11 mouse cellular contexts compared by ENCODE assay signal in genomic region chr11:68144235-68145065, GRCm38 (mm10).
DNase-seq lines count a peak whose midpoint lies in the region; ATAC-seq and TF ChIP-seq lines count a peak whose summit lies in the region.
"Had no signal": no experiment of that assay in that cellular context is flagged by ENCODE, and none has a peak within 500 bp of the region (broad histone marks: within the 10 kb centered on the region; RNA-seq: fewer than 3 reads in every experiment).

No protein-coding gene starts in this region.

- H3K36me3 ChIP-seq in heart, embryonic 10.5 days = no peaks in the 10 kb centered on the region
- H3K36me3 ChIP-seq in forebrain, embryonic 10.5 days (replicated peaks) = no peaks in the 10 kb centered on the region
- H3K36me3 ChIP-seq in hindbrain, embryonic 16.5 days (ENCODE audit: control insufficient read depth, insufficient read depth, low read length) = no peaks in the 10 kb centered on the region
- H3K36me3 ChIP-seq in neural tube, embryonic 13.5 days = no peaks in the 10 kb centered on the region
- H3K36me3 ChIP-seq: embryonic facial prominence, embryonic 15.5 days had no signal

- H3K4me3 ChIP-seq in heart, embryonic 10.5 days = no peak overlapping the region
- H3K4me3 ChIP-seq in forebrain, embryonic 10.5 days = peak overlapping the region; percentile 32
- H3K4me3 ChIP-seq in hindbrain, embryonic 16.5 days (ENCODE audit: low read length) = no peak overlapping the region
- no peak overlapping the region for H3K4me3 ChIP-seq in neural tube, embryonic 13.5 days
- no peak overlapping the region for H3K4me3 ChIP-seq in cerebellum, adult 2 months (replicated peaks; ENCODE audit: insufficient read depth, low read depth, low read length)
- H3K4me3 ChIP-seq: embryonic facial prominence, embryonic 15.5 days had no signal

- no peak for DNase-seq in heart, embryonic 10.5 days (ENCODE audit: low spot score)
- DNase-seq in heart, adult 11 months = no peak
- no peak for DNase-seq in forebrain, embryonic 10.5 days (ENCODE audit: extremely low spot score, low spot score)
- DNase-seq in cerebellum, adult 2 months = no peak
- DNase-seq in thymus, postnatal 4 days = no peak
- DNase-seq in gastrocnemius, postnatal 4 days (ENCODE audit: low spot score in 2 of 2) = no peak
- DNase-seq: heart, postnatal 36 days; kidney, postnatal 36 days had no signal

- no peak for TF ChIP-seq CTCF in cerebellum, adult 2 months (IDR thresholded peaks at IDR 0.05; ENCODE audit: borderline replicate concordance, insufficient read depth, low read depth, low read length)

- no peak overlapping the region for H3K9ac ChIP-seq in hindbrain, embryonic 16.5 days (ENCODE audit: low read depth, low read length)
- H3K9ac ChIP-seq in neural tube, embryonic 13.5 days = peak overlapping the region; percentile 27
- H3K9ac ChIP-seq: embryonic facial prominence, embryonic 15.5 days had no signal

- H3K27me3 ChIP-seq in heart, embryonic 10.5 days (ENCODE audit: insufficient read depth, poor library complexity, severe bottlenecking) = 0 out of 2 replicates have a peak, but pooled peaks cover 10% of the 10 kb centered on the region
- H3K27me3 ChIP-seq in forebrain, embryonic 10.5 days (ENCODE audit: poor library complexity, severe bottlenecking) = peaks cover 81% of the 10 kb centered on the region
- H3K27me3 ChIP-seq in hindbrain, embryonic 16.5 days (replicated peaks; ENCODE audit: control insufficient read depth, insufficient read depth, low read length) = no peaks in the 10 kb centered on the region; the same call in 1 of the 2 replicates
- peaks cover 7% of the 10 kb centered on the region for H3K27me3 ChIP-seq in neural tube, embryonic 13.5 days
- H3K27me3 ChIP-seq in cerebellum, adult 2 months (ENCODE audit: control insufficient read depth, insufficient read depth, low read length) = no peaks in the 10 kb centered on the region
- H3K27me3 ChIP-seq: embryonic facial prominence, embryonic 15.5 days had no signal

- H3K4me1 ChIP-seq in heart, embryonic 10.5 days = peaks cover 41% of the 10 kb centered on the region
- peaks cover 71% of the 10 kb centered on the region for H3K4me1 ChIP-seq in forebrain, embryonic 10.5 days
- H3K4me1 ChIP-seq in hindbrain, embryonic 16.5 days (ENCODE audit: control insufficient read depth, insufficient read depth, low read depth, low read length) = peaks cover 29% of the 10 kb centered on the region
- peaks cover 64% of the 10 kb centered on the region for H3K4me1 ChIP-seq in neural tube, embryonic 13.5 days (replicated peaks)
- no peaks in the 10 kb centered on the region for H3K4me1 ChIP-seq in cerebellum, adult 2 months (ENCODE audit: control insufficient read depth, insufficient read depth, low read length)

- ATAC-seq in hindbrain, embryonic 16.5 days = no peak
- ATAC-seq in neural tube, embryonic 13.5 days (ENCODE audit: low read depth) = peak; percentile 9; the same call in 1 of the 2 replicates

- H3K27ac ChIP-seq in heart, embryonic 10.5 days = peak overlapping the region; percentile 10; the same call in 1 of the 2 replicates
- H3K27ac ChIP-seq in forebrain, embryonic 10.5 days = peak overlapping the region; percentile 83
- H3K27ac ChIP-seq in hindbrain, embryonic 16.5 days (ENCODE audit: low read depth, low read length) = peak overlapping the region; percentile 71
- peak overlapping the region; percentile 95 for H3K27ac ChIP-seq in neural tube, embryonic 13.5 days (replicated peaks)
- H3K27ac ChIP-seq in cerebellum, adult 2 months (ENCODE audit: insufficient read depth, low read length) = no peak overlapping the region
- H3K27ac ChIP-seq: embryonic facial prominence, embryonic 15.5 days had no signal

- peak overlapping the region; percentile 7; the same call in 1 of the 2 replicates for H3K4me2 ChIP-seq in hindbrain, embryonic 16.5 days (ENCODE audit: low read length)
- H3K4me2 ChIP-seq in neural tube, embryonic 13.5 days = peak overlapping the region; percentile 32; the same call in 1 of the 2 replicates
- H3K4me2 ChIP-seq: embryonic facial prominence, embryonic 15.5 days had no signal

- no peaks in the 10 kb centered on the region for H3K9me3 ChIP-seq in heart, embryonic 10.5 days
- H3K9me3 ChIP-seq in forebrain, embryonic 10.5 days = no peaks in the 10 kb centered on the region
- no peaks in the 10 kb centered on the region for H3K9me3 ChIP-seq in hindbrain, embryonic 16.5 days (ENCODE audit: control insufficient read depth, low read length)
- H3K9me3 ChIP-seq in neural tube, embryonic 13.5 days = no peaks in the 10 kb centered on the region
- H3K9me3 ChIP-seq: embryonic facial prominence, embryonic 15.5 days had no signal

- no peak for TF ChIP-seq POLR2A in cerebellum, adult 2 months (IDR thresholded peaks at IDR 0.05; ENCODE audit: borderline replicate concordance, insufficient read depth, low read length)

- 41% methylated on average over 13 of the region's 13 CpGs for WGBS in heart, embryonic 10.5 days
- WGBS in forebrain, embryonic 10.5 days = 43% methylated on average over 13 of the region's 13 CpGs
- 21% methylated on average over 13 of the region's 13 CpGs for WGBS in hindbrain, embryonic 16.5 days
- WGBS in neural tube, embryonic 13.5 days = 20% methylated on average over 13 of the region's 13 CpGs
- WGBS in cerebellum, adult 2 months = 67% methylated on average over 13 of the region's 13 CpGs
